Mouse (Mus musculus): ENCODE results near the gene Tmem161a. TPM values are rescaled to one million over a fixed set of nuclear protein-coding genes. Genes with fewer than 3 reads are reported as not detected.
"Not testable (repeated sequence)": the region's sequence is repeated elsewhere in the genome, so short reads cannot be mapped to it uniquely, and the experiment has no call there.

The Tmem161a gene
- total RNA-seq, 1 experiment: 73.9 TPM

DNA sequence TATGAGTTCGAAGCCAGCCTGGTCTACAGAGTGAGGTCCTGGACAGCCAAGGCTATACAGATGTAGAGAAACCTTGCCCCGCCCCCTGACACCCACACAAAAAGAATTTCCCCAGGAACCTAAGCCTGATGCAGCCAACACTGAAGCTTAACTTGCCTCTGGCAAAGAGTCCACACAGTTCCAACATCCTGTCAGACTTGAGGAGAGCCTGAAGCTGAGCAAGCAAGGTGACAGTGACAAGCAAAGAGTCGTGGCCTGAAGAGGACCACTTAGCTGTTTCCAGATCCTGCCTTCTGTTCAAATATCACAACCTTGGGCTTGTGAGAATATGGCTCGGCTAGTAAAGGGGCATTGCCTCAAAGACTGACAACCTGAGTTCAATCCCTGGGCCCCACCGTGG is 42.9 kb downstream of the Tmem161a start:
- no peak overlapping the region for H3K4me3 ChIP-seq (ENCODE audit: insufficient read depth in 1 of 2, low read depth in 1 of 2, low read length in 2 of 2, poor library complexity in 1 of 2, severe bottlenecking in 1 of 2)
- H3K9me3 ChIP-seq (ENCODE audit: control insufficient read depth, insufficient read depth, low read depth, low read length): no peaks in the 10 kb centered on the region
- no peaks in the 10 kb centered on the region for H3K36me3 ChIP-seq (ENCODE audit: control insufficient read depth, insufficient read depth, low read length, poor library complexity, severe bottlenecking)
- DNase-seq (ENCODE audit: low read depth, low spot score): no peak
- peaks cover 9 to 11% of the 10 kb centered on the region in 2 experiments; a peak in 3 of 4 replicates for H3K4me1 ChIP-seq (ENCODE audit: control insufficient read depth in 2 of 2, insufficient read depth in 2 of 2, low read length in 2 of 2, poor library complexity in 1 of 2)
- H3K27ac ChIP-seq (ENCODE audit: insufficient read depth, low read depth, low read length, poor library complexity, severe bottlenecking): no peak overlapping the region
- TF ChIP-seq ZC3H11A (IDR thresholded peaks at IDR 0.05; ENCODE audit: borderline replicate concordance, low read depth, low read length) (no peak), ZNF384 (IDR thresholded peaks at IDR 0.05; ENCODE audit: low read depth, low read length) (no peak), MAFK (IDR thresholded peaks at IDR 0.05; ENCODE audit: insufficient read depth, low read depth, low read length) (no peak), CHD2 (IDR thresholded peaks at IDR 0.05; ENCODE audit: low read depth, low read length) (no peak), HCFC1 (IDR thresholded peaks at IDR 0.05; ENCODE audit: borderline replicate concordance, insufficient read depth, low read length) (no peak)
- in situ Hi-C loops (cut with MboI; ENCODE audit: low sequenced_read_pairs in 2 of 2, unreplicated experiment in 2 of 2): no loop called here
- no peak overlapping the region for H3K9ac ChIP-seq (ENCODE audit: insufficient read depth, low read depth, low read length, poor library complexity, severe bottlenecking)

DNA sequence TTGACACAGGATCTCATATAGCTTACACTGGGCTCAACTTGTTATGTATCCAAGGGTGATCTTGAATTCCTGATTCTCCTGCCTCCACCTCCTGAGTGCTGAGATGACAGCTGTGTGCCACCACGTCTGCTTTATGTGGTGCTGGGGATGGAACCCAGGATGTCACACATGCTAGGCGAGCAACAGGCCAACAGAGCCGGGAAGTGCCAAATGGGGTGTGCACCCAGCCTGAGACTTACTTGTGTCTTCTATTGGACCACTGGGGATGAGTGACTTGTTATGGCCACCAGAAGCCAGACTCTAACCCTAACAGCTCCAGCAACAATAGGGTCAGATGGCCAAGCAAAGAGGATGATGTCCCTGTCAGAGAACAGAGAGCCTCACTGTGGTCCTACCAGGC is 44.0 kb downstream of the Tmem161a start:
- DNase-seq (ENCODE audit: low read depth, low spot score); H3K9ac ChIP-seq (ENCODE audit: insufficient read depth, low read depth, low read length, poor library complexity, severe bottlenecking); H3K9me3 ChIP-seq (ENCODE audit: control insufficient read depth, insufficient read depth, low read depth, low read length); H3K4me1 ChIP-seq (ENCODE audit: control insufficient read depth in 2 of 2, insufficient read depth in 2 of 2, low read length in 2 of 2, poor library complexity in 1 of 2); H3K36me3 ChIP-seq (ENCODE audit: control insufficient read depth, insufficient read depth, low read length, poor library complexity, severe bottlenecking); H3K27ac ChIP-seq (ENCODE audit: insufficient read depth, low read depth, low read length, poor library complexity, severe bottlenecking); in situ Hi-C loops (cut with MboI; ENCODE audit: low sequenced_read_pairs in 2 of 2, unreplicated experiment in 2 of 2); H3K4me3 ChIP-seq (ENCODE audit: insufficient read depth in 1 of 2, low read depth in 1 of 2, low read length in 2 of 2, poor library complexity in 1 of 2, severe bottlenecking in 1 of 2): not testable (repeated sequence)

DNA sequence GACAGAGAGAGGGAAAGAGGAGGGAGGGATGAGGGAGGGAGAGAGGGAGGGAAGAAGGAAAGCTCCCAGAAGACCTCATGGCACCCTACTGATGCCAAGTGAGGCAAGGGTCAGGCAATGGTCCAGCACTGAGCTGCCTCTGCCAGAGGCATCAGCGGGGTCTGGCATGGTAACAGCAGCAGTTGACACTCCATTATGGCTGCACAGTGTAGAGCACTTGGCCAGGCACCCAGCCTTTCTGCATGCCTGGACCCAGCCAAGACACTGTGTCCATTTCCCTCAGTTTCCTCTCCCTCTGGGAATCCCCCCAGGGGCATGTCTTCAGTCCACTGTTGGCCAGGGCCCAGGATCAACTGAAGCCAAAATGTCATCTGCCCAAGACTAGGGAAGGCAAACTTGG is 44.4 kb downstream of the Tmem161a start:
- no peak overlapping the region for H3K27ac ChIP-seq (ENCODE audit: insufficient read depth, low read depth, low read length, poor library complexity, severe bottlenecking)
- H3K36me3 ChIP-seq (ENCODE audit: control insufficient read depth, insufficient read depth, low read length, poor library complexity, severe bottlenecking): peaks cover 5% of the 10 kb centered on the region; the same call in 1 of the 2 replicates
- H3K4me1 ChIP-seq (ENCODE audit: control insufficient read depth in 2 of 2, insufficient read depth in 2 of 2, low read length in 2 of 2, poor library complexity in 1 of 2): peaks cover 3 to 5% of the 10 kb centered on the region in 2 experiments; a peak in 1 of 4 replicates
- no peaks in the 10 kb centered on the region for H3K9me3 ChIP-seq (ENCODE audit: control insufficient read depth, insufficient read depth, low read depth, low read length)
- TF ChIP-seq MAFK (IDR thresholded peaks at IDR 0.05; ENCODE audit: insufficient read depth, low read depth, low read length): no peak
- in situ Hi-C loops (cut with MboI; ENCODE audit: low sequenced_read_pairs in 2 of 2, unreplicated experiment in 2 of 2): no loop called here
- no peak overlapping the region for H3K9ac ChIP-seq (ENCODE audit: insufficient read depth, low read depth, low read length, poor library complexity, severe bottlenecking)
- no peak for DNase-seq (ENCODE audit: low read depth, low spot score)
- H3K4me3 ChIP-seq (ENCODE audit: insufficient read depth in 1 of 2, low read depth in 1 of 2, low read length in 2 of 2, poor library complexity in 1 of 2, severe bottlenecking in 1 of 2): no peak overlapping the region

DNA sequence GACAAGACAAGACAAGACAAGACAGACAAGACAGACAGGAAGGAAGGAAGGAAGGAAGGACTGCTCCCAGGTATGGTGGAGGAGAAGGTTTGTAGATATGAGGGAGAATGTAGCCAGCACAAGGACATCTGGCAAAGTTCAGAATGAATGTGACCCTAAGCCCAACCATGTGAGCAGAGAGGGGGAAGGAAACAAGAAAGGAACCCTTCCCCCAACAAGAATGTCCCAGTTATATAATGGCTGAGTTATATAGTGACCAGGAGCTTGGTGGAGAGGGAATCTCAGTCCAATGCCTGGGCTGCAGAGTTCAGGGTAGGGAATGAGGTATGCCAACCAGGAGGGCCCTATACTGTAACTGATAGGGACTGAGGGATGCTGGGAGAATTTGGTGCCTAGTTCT is 45.3 kb downstream of the Tmem161a start:
- in situ Hi-C loops (cut with MboI; ENCODE audit: low sequenced_read_pairs in 2 of 2, unreplicated experiment in 2 of 2): no loop called here
- Histone ChIP-seq H3K9ac (ENCODE audit: insufficient read depth, low read depth, low read length, poor library complexity, severe bottlenecking) (no peak overlapping the region), H3K9me3 (ENCODE audit: control insufficient read depth, insufficient read depth, low read depth, low read length) (no peaks in the 10 kb centered on the region)

DNA sequence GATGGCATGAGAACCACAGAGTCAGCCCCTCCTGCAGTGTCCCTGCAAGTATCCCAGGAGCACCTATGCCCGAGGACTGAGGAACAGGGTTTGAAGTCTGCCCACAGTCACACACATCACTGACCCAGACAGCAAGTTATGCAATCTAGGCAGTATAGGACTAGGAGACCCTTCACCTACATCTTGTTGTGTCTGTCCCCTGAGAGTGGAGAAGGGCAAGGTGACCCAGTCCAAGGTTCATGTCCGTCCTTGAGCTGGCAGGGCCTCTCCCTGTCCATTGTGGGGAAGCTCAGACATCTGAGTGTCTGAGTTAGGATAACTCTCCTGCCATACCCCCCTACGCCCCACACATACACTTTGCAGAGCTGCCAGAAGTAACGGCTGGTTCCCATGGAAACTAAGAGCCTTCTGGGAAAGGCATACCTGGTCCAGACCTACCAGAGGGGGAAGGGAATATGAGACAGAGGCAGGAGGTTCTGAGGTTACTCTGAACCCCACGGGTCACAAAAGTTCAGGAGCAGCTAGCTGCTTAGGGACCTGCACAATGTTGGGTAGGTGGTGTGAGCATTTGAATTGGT is 47.0 kb downstream of the Tmem161a start:
- peaks cover 15% of the 10 kb centered on the region; the same call in 1 of the 2 replicates for H3K36me3 ChIP-seq (ENCODE audit: control insufficient read depth, insufficient read depth, low read length, poor library complexity, severe bottlenecking)
- peaks cover 0 to 5% of the 10 kb centered on the region in 2 experiments; a peak in 1 of 4 replicates for H3K4me1 ChIP-seq (ENCODE audit: control insufficient read depth in 2 of 2, insufficient read depth in 2 of 2, low read length in 2 of 2, poor library complexity in 1 of 2)
- in situ Hi-C loops (cut with MboI; ENCODE audit: low sequenced_read_pairs in 2 of 2, unreplicated experiment in 2 of 2): no loop called here
- H3K9ac ChIP-seq (ENCODE audit: insufficient read depth, low read depth, low read length, poor library complexity, severe bottlenecking): no peak overlapping the region
- no peak for TF ChIP-seq ZC3H11A (IDR thresholded peaks at IDR 0.05; ENCODE audit: borderline replicate concordance, low read depth, low read length)
- no peak for TF ChIP-seq CHD2 (IDR thresholded peaks at IDR 0.05; ENCODE audit: low read depth, low read length)
- TF ChIP-seq HCFC1 (IDR thresholded peaks at IDR 0.05; ENCODE audit: borderline replicate concordance, insufficient read depth, low read length): no peak
- TF ChIP-seq MAFK (IDR thresholded peaks at IDR 0.05; ENCODE audit: insufficient read depth, low read depth, low read length): no peak
- TF ChIP-seq ZNF384 (IDR thresholded peaks at IDR 0.05; ENCODE audit: low read depth, low read length): no peak
- no peak for DNase-seq (ENCODE audit: low read depth, low spot score)
- no peaks in the 10 kb centered on the region for H3K9me3 ChIP-seq (ENCODE audit: control insufficient read depth, insufficient read depth, low read depth, low read length)
- H3K4me3 ChIP-seq (ENCODE audit: insufficient read depth in 1 of 2, low read depth in 1 of 2, low read length in 2 of 2, poor library complexity in 1 of 2, severe bottlenecking in 1 of 2): no peak overlapping the region
- no peak overlapping the region for H3K27ac ChIP-seq (ENCODE audit: insufficient read depth, low read depth, low read length, poor library complexity, severe bottlenecking)

More for the DNA sequence above, 45.3 kb downstream of the Tmem161a start:
- Histone ChIP-seq H3K4me1 (ENCODE audit: control insufficient read depth in 2 of 2, insufficient read depth in 2 of 2, low read length in 2 of 2, poor library complexity in 1 of 2) (peaks cover 2 to 5% of the 10 kb centered on the region in 2 experiments; a peak in 1 of 4 replicates), H3K36me3 (ENCODE audit: control insufficient read depth, insufficient read depth, low read length, poor library complexity, severe bottlenecking) (peaks cover 12% of the 10 kb centered on the region; the same call in 1 of the 2 replicates), H3K4me3 (ENCODE audit: insufficient read depth in 1 of 2, low read depth in 1 of 2, low read length in 2 of 2, poor library complexity in 1 of 2, severe bottlenecking in 1 of 2) (no peak overlapping the region), H3K27ac (ENCODE audit: insufficient read depth, low read depth, low read length, poor library complexity, severe bottlenecking) (no peak overlapping the region)
- no peak for TF ChIP-seq ZNF384 (IDR thresholded peaks at IDR 0.05; ENCODE audit: low read depth, low read length)
- TF ChIP-seq MAFK (IDR thresholded peaks at IDR 0.05; ENCODE audit: insufficient read depth, low read depth, low read length): no peak
- TF ChIP-seq CHD2 (IDR thresholded peaks at IDR 0.05; ENCODE audit: low read depth, low read length): no peak
- TF ChIP-seq HCFC1 (IDR thresholded peaks at IDR 0.05; ENCODE audit: borderline replicate concordance, insufficient read depth, low read length): no peak
- no peak for TF ChIP-seq ZC3H11A (IDR thresholded peaks at IDR 0.05; ENCODE audit: borderline replicate concordance, low read depth, low read length)
- no peak for DNase-seq (ENCODE audit: low read depth, low spot score)
